8 mouse cellular contexts compared by ENCODE assay signal in genomic region chr8:70561809-70562535, GRCm38 (mm10). TPM values are rescaled to one million over a fixed set of nuclear protein-coding genes. Genes with fewer than 3 reads are reported as not detected.
A peak's percentile ranks its signal among the peaks of the same experiment; 100 is the strongest.
DNase-seq lines count a peak whose midpoint lies in the region; ATAC-seq and TF ChIP-seq lines count a peak whose summit lies in the region.

No protein-coding gene starts in this region.

- H3K27me3 ChIP-seq in heart, embryonic 16.5 days (ENCODE audit: control insufficient read depth, insufficient read depth, low read length), result no peaks in the 10 kb centered on the region
- no peaks in the 10 kb centered on the region for H3K27me3 ChIP-seq in forebrain, embryonic 12.5 days
- no peaks in the 10 kb centered on the region for H3K27me3 ChIP-seq in thymus, adult 2 months (ENCODE audit: control insufficient read depth, insufficient read depth, low read length)
- H3K27me3 ChIP-seq in hindbrain, embryonic 11.5 days (ENCODE audit: control insufficient read depth, insufficient read depth, low read length), result no peaks in the 10 kb centered on the region

- H3K4me1 ChIP-seq in heart, embryonic 16.5 days (ENCODE audit: control insufficient read depth, insufficient read depth, low read length), result peaks cover 73% of the 10 kb centered on the region
- peaks cover 6% of the 10 kb centered on the region; the same call in 1 of the 2 replicates for H3K4me1 ChIP-seq in forebrain, embryonic 12.5 days
- H3K4me1 ChIP-seq in thymus, adult 2 months (replicated peaks; ENCODE audit: control insufficient read depth, insufficient read depth, low read length), result peaks cover 67% of the 10 kb centered on the region
- H3K4me1 ChIP-seq in hindbrain, embryonic 11.5 days (replicated peaks; ENCODE audit: control insufficient read depth, insufficient read depth, low read length), result no peaks in the 10 kb centered on the region

- peak overlapping the region; percentile 60; the same call in 1 of the 2 replicates for H3K27ac ChIP-seq in heart, embryonic 16.5 days (ENCODE audit: low read length)
- H3K27ac ChIP-seq in forebrain, embryonic 12.5 days, result no peak overlapping the region
- no peak overlapping the region for H3K27ac ChIP-seq in thymus, adult 2 months (ENCODE audit: control insufficient read depth, insufficient read depth, low read length)
- no peak overlapping the region for H3K27ac ChIP-seq in hindbrain, embryonic 11.5 days (ENCODE audit: low read depth, low read length)

- no peak for TF ChIP-seq CTCF in thymus, adult 2 months (IDR thresholded peaks at IDR 0.05; ENCODE audit: borderline replicate concordance, control insufficient read depth, extremely low read depth, insufficient read depth, low read length, poor library complexity)

- TF ChIP-seq POLR2A in thymus, adult 2 months (IDR thresholded peaks at IDR 0.05; ENCODE audit: control insufficient read depth, extremely low read depth, insufficient read depth, low read length, poor library complexity), result no peak

- H3K36me3 ChIP-seq in heart, embryonic 16.5 days (ENCODE audit: control insufficient read depth, insufficient read depth), result no peaks in the 10 kb centered on the region
- H3K36me3 ChIP-seq in forebrain, embryonic 12.5 days (replicated peaks), result no peaks in the 10 kb centered on the region
- H3K36me3 ChIP-seq in thymus, adult 2 months (ENCODE audit: control insufficient read depth, insufficient read depth, low read length), result no peaks in the 10 kb centered on the region
- no peaks in the 10 kb centered on the region for H3K36me3 ChIP-seq in hindbrain, embryonic 11.5 days (ENCODE audit: control insufficient read depth, insufficient read depth, low read length)

- H3K9me3 ChIP-seq in heart, embryonic 16.5 days (replicated peaks; ENCODE audit: control insufficient read depth, low read length), result no peaks in the 10 kb centered on the region
- H3K9me3 ChIP-seq in forebrain, embryonic 12.5 days, result no peaks in the 10 kb centered on the region
- no peaks in the 10 kb centered on the region for H3K9me3 ChIP-seq in hindbrain, embryonic 11.5 days (ENCODE audit: control insufficient read depth, low read length)

- no peak overlapping the region for H3K4me2 ChIP-seq in heart, embryonic 16.5 days (ENCODE audit: low read depth, low read length)
- H3K4me2 ChIP-seq in forebrain, embryonic 12.5 days, result no peak overlapping the region
- no peak overlapping the region for H3K4me2 ChIP-seq in hindbrain, embryonic 11.5 days (replicated peaks; ENCODE audit: low read depth, low read length)

- 42% methylated on average over 7 of the region's 7 CpGs for WGBS in heart, embryonic 16.5 days
- WGBS in forebrain, embryonic 12.5 days, result 87% methylated on average over 7 of the region's 7 CpGs
- WGBS in thymus, adult 2 months, result 90% methylated on average over 7 of the region's 7 CpGs
- WGBS in hindbrain, embryonic 11.5 days, result 78% methylated on average over 7 of the region's 7 CpGs

- peak; percentile 67 for DNase-seq in layer of hippocampus, adult 11-12 months (ENCODE audit: low spot score)
- DNase-seq in layer of hippocampus, postnatal 14 days (ENCODE audit: low spot score in 2 of 2), result no peak
- DNase-seq in adrenal gland, postnatal 10 days, result peak; percentile 69
- DNase-seq in lung, postnatal 14 days, result peak; percentile 74
- no peak for DNase-seq in thymus, adult 2 months
- no peak for DNase-seq in hindbrain, embryonic 11.5 days (ENCODE audit: low spot score)

- no peak overlapping the region for H3K4me3 ChIP-seq in heart, embryonic 16.5 days (ENCODE audit: low read length)
- no peak overlapping the region for H3K4me3 ChIP-seq in forebrain, embryonic 12.5 days (replicated peaks)
- no peak overlapping the region for H3K4me3 ChIP-seq in thymus, adult 2 months (ENCODE audit: control insufficient read depth, insufficient read depth, low read length)
- H3K4me3 ChIP-seq in hindbrain, embryonic 11.5 days (ENCODE audit: low read depth, low read length), result no peak overlapping the region

- peak overlapping the region; percentile 15; the same call in 1 of the 2 replicates for H3K9ac ChIP-seq in heart, embryonic 16.5 days (ENCODE audit: low read length)
- no peak overlapping the region for H3K9ac ChIP-seq in forebrain, embryonic 12.5 days
- H3K9ac ChIP-seq in hindbrain, embryonic 11.5 days (ENCODE audit: low read depth, low read length), result no peak overlapping the region

- no peak for ATAC-seq in heart, embryonic 16.5 days (replicated peaks; ENCODE audit: extremely low read depth, insufficient read depth, low FRiP score)
- ATAC-seq in forebrain, embryonic 12.5 days (ENCODE audit: low FRiP score), result no peak
- ATAC-seq in hindbrain, embryonic 11.5 days (ENCODE audit: low FRiP score), result no peak

RNA-seq across cellular contexts. Expression of gene Ell, which starts 22.7 kb away (rescaled TPM):
- 10 to 100 TPM; 18.7 TPM for total RNA-seq in layer of hippocampus, postnatal 14 days (2021)
- total RNA-seq in adrenal gland, postnatal 10 days (2021), result 10 to 100 TPM; 22.2 to 26.3 TPM
- 14.0 and 15.4 TPM in 2 replicates for polyA plus RNA-seq in heart, embryonic 16.5 days (2015; fragmentation: Nextera tagmentation; extraction: Ambion mirVana)
- polyA plus RNA-seq in forebrain, embryonic 12.5 days (2016; fragmentation: Nextera tagmentation; extraction: Ambion mirVana), result 18.8 and 19.9 TPM in 2 replicates
- polyA plus RNA-seq in thymus, adult 2 months (2012; rRNA removed), result 40.2 and 42.6 TPM in 2 replicates
- polyA plus RNA-seq in hindbrain, embryonic 11.5 days (2014; fragmentation: Nextera tagmentation; extraction: Ambion mirVana), result 15.4 and 16.5 TPM in 2 replicates

RNA-seq across cellular contexts. Expression of gene Isyna1, which starts 32.2 kb away (rescaled TPM):
- total RNA-seq in layer of hippocampus, postnatal 14 days (2021), result 10 to 100 TPM; 38.8 to 46.1 TPM
- total RNA-seq in adrenal gland, postnatal 10 days (2021), result 10 to 100 TPM; 59.4 to 59.8 TPM
- 111 and 117 TPM in 2 replicates for polyA plus RNA-seq in heart, embryonic 16.5 days (2015; fragmentation: Nextera tagmentation; extraction: Ambion mirVana)
- polyA plus RNA-seq in forebrain, embryonic 12.5 days (2016; fragmentation: Nextera tagmentation; extraction: Ambion mirVana), result 101 and 107 TPM in 2 replicates
- 185 and 201 TPM in 2 replicates for polyA plus RNA-seq in thymus, adult 2 months (2012; rRNA removed)
- 57.9 and 65.1 TPM in 2 replicates for polyA plus RNA-seq in hindbrain, embryonic 11.5 days (2014; fragmentation: Nextera tagmentation; extraction: Ambion mirVana)

RNA-seq across cellular contexts. Expression of gene Kxd1, which starts 34.2 kb away (rescaled TPM):
- total RNA-seq in layer of hippocampus, postnatal 14 days (2021), result 10 to 100 TPM; 39.5 to 40.3 TPM
- 10 to 100 TPM; 84.0 to 97.4 TPM for total RNA-seq in adrenal gland, postnatal 10 days (2021)
- polyA plus RNA-seq in heart, embryonic 16.5 days (2015; fragmentation: Nextera tagmentation; extraction: Ambion mirVana), result 74.4 and 77.6 TPM in 2 replicates
- polyA plus RNA-seq in forebrain, embryonic 12.5 days (2016; fragmentation: Nextera tagmentation; extraction: Ambion mirVana), result 45.6 and 50.8 TPM in 2 replicates
- 72.7 and 86.7 TPM in 2 replicates for polyA plus RNA-seq in thymus, adult 2 months (2012; rRNA removed)
- polyA plus RNA-seq in hindbrain, embryonic 11.5 days (2014; fragmentation: Nextera tagmentation; extraction: Ambion mirVana), result 48.3 and 52.6 TPM in 2 replicates

RNA-seq across cellular contexts. Expression of gene Fkbp8, which starts 34.4 kb away (rescaled TPM):
- 100 to 1,000 TPM; 412 to 417 TPM for total RNA-seq in layer of hippocampus, postnatal 14 days (2021)
- 100 to 1,000 TPM; 226 to 250 TPM for total RNA-seq in adrenal gland, postnatal 10 days (2021)
- polyA plus RNA-seq in heart, embryonic 16.5 days (2015; fragmentation: Nextera tagmentation; extraction: Ambion mirVana), result 273 and 275 TPM in 2 replicates
- polyA plus RNA-seq in forebrain, embryonic 12.5 days (2016; fragmentation: Nextera tagmentation; extraction: Ambion mirVana), result 309 and 314 TPM in 2 replicates
- 613 and 640 TPM in 2 replicates for polyA plus RNA-seq in thymus, adult 2 months (2012; rRNA removed)
- 226 and 243 TPM in 2 replicates for polyA plus RNA-seq in hindbrain, embryonic 11.5 days (2014; fragmentation: Nextera tagmentation; extraction: Ambion mirVana)

RNA-seq across cellular contexts. Expression of gene Ssbp4, which starts 46.7 kb away (rescaled TPM):
- 100 to 1,000 TPM; 253 to 259 TPM for total RNA-seq in layer of hippocampus, postnatal 14 days (2021)
- 10 to 100 TPM; 92.0 to 96.9 TPM for total RNA-seq in adrenal gland, postnatal 10 days (2021)
- 68.4 and 69.5 TPM in 2 replicates for polyA plus RNA-seq in heart, embryonic 16.5 days (2015; fragmentation: Nextera tagmentation; extraction: Ambion mirVana)
- polyA plus RNA-seq in forebrain, embryonic 12.5 days (2016; fragmentation: Nextera tagmentation; extraction: Ambion mirVana), result 97.4 and 106 TPM in 2 replicates
- 392 and 506 TPM in 2 replicates for polyA plus RNA-seq in thymus, adult 2 months (2012; rRNA removed)
- 126 and 129 TPM in 2 replicates for polyA plus RNA-seq in hindbrain, embryonic 11.5 days (2014; fragmentation: Nextera tagmentation; extraction: Ambion mirVana)

Comparison
In these comparisons a context has a peak if more than half of its experiments do, and no peak if none do; other contexts are left out.
1. DNase-seq: peak in layer of hippocampus, adult 11-12 months (single experiment), adrenal gland, postnatal 10 days (single experiment) and lung, postnatal 14 days (single experiment); none in layer of hippocampus, postnatal 14 days (0 of 2), thymus, adult 2 months (single experiment) and hindbrain, embryonic 11.5 days (single experiment).